Mouse (Mus musculus): ENCODE measurements at regions not wholly inside any gene's neighbourhood (a gene's known extent, or its start where the extent isn't known, plus 50 kb on each side); places are given as distances from the start of the nearest gene placed in this dataset.

GRCm38 (mm10) chr9:74021339-74021738 is 52.6 kb upstream of the Unc13c start:
- Histone ChIP-seq H3K36me3 (ENCODE audit: control insufficient read depth, insufficient read depth, low read length) (no peaks in the 10 kb centered on the region), H3K9me3 (ENCODE audit: control insufficient read depth, low read length) (no peaks in the 10 kb centered on the region), H3K4me3 (replicated peaks; ENCODE audit: low read depth, low read length) (no peak overlapping the region), H3K27me3 (ENCODE audit: control insufficient read depth, insufficient read depth, low read length) (no peaks in the 10 kb centered on the region), H3K27ac (replicated peaks; ENCODE audit: low read depth, low read length) (no peak overlapping the region), H3K4me2 (ENCODE audit: low read length) (no peak overlapping the region), H3K4me1 (ENCODE audit: control insufficient read depth, insufficient read depth, low read length) (no peaks in the 10 kb centered on the region), H3K9ac (replicated peaks; ENCODE audit: low read length) (no peak overlapping the region)
- ATAC-seq (ENCODE audit: low FRiP score, low TSS enrichment) (no peak), DNase-seq (peak; percentile 10)
- WGBS, result 59% methylated on average over 6 of the region's 6 CpGs

DNA sequence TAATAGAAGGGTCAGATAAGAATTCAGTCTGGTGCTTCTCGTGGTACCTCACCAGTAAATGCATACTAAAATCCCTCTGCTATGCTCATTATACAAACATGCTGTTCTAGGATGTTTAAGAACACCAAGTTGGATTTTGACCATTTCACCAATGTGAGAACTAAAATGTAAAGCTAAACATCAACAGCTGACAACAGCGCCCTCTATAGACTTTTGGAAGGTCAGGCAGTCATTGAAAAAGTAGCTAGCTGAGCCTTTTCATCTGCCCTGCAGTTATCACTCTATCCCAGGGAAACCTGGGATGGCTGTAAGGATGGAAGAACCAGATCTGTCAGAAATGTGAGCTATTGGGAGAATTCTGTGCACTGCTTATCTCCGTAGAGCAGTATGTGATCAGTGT is 55.2 kb upstream of the Unc13c start:
- no peak for DNase-seq

GRCm38 (mm10) chr9:74026131-74026530 is 57.4 kb upstream of the Unc13c start:
- Histone ChIP-seq H3K9ac (replicated peaks; ENCODE audit: low read length) (no peak overlapping the region), H3K36me3 (ENCODE audit: control insufficient read depth, insufficient read depth, low read length) (no peaks in the 10 kb centered on the region), H3K4me1 (ENCODE audit: control insufficient read depth, insufficient read depth, low read length) (no peaks in the 10 kb centered on the region), H3K4me2 (ENCODE audit: low read length) (no peak overlapping the region), H3K9me3 (ENCODE audit: control insufficient read depth, low read length) (no peaks in the 10 kb centered on the region), H3K27ac (replicated peaks; ENCODE audit: low read depth, low read length) (no peak overlapping the region), H3K27me3 (ENCODE audit: control insufficient read depth, insufficient read depth, low read length) (no peaks in the 10 kb centered on the region), H3K4me3 (replicated peaks; ENCODE audit: low read depth, low read length) (no peak overlapping the region)
- WGBS, result 23% methylated on average over 3 of the region's 3 CpGs
- ATAC-seq (ENCODE audit: low FRiP score, low TSS enrichment), result no peak
- no peak for DNase-seq

More for the DNA sequence above, 55.2 kb upstream of the Unc13c start:
- H3K4me2 ChIP-seq (ENCODE audit: low read length), result no peak overlapping the region
- no peak overlapping the region for H3K27ac ChIP-seq (replicated peaks; ENCODE audit: low read depth, low read length)
- H3K9me3 ChIP-seq (ENCODE audit: control insufficient read depth, low read length), result no peaks in the 10 kb centered on the region
- H3K27me3 ChIP-seq (ENCODE audit: control insufficient read depth, insufficient read depth, low read length), result no peaks in the 10 kb centered on the region
- WGBS, result 72% methylated on average over 3 of the region's 3 CpGs
- H3K36me3 ChIP-seq (ENCODE audit: control insufficient read depth, insufficient read depth, low read length), result no peaks in the 10 kb centered on the region
- H3K4me1 ChIP-seq (ENCODE audit: control insufficient read depth, insufficient read depth, low read length), result no peaks in the 10 kb centered on the region
- no peak overlapping the region for H3K4me3 ChIP-seq (replicated peaks; ENCODE audit: low read depth, low read length)
- ATAC-seq (ENCODE audit: low FRiP score, low TSS enrichment), result no peak
- no peak overlapping the region for H3K9ac ChIP-seq (replicated peaks; ENCODE audit: low read length)

DNA sequence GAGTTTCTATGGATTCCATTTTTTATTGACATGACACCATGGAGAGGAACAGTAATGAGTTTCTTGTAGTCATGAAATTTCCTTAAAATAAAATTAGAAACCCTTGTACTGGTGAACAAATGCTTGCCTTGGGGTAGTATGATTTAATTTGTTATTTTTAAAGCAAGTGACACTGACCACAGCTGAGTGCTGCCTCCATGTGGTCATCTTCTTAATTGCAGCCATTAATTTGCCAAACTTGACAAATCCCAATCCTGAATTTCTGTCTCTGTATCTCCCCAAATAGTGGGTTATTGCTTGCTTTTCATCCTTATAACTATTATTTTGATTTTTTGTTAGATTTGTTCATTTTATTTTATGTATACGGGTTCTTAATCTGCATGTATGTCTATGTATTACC is 59.7 kb upstream of the Unc13c start:
- Histone ChIP-seq H3K9me3 (ENCODE audit: control insufficient read depth, low read length) (no peaks in the 10 kb centered on the region), H3K4me3 (replicated peaks; ENCODE audit: low read depth, low read length) (no peak overlapping the region), H3K27ac (replicated peaks; ENCODE audit: low read depth, low read length) (no peak overlapping the region), H3K9ac (replicated peaks; ENCODE audit: low read length) (no peak overlapping the region), H3K4me1 (ENCODE audit: control insufficient read depth, insufficient read depth, low read length) (no peaks in the 10 kb centered on the region), H3K36me3 (ENCODE audit: control insufficient read depth, insufficient read depth, low read length) (no peaks in the 10 kb centered on the region), H3K4me2 (ENCODE audit: low read length) (no peak overlapping the region), H3K27me3 (ENCODE audit: control insufficient read depth, insufficient read depth, low read length) (no peaks in the 10 kb centered on the region)
- ATAC-seq (ENCODE audit: low FRiP score, low TSS enrichment) (no peak), DNase-seq (peak; percentile 54)
- 40% methylated on average over 1 of the region's 1 CpGs for WGBS

- no peak overlapping the region for H3K9ac ChIP-seq (replicated peaks; ENCODE audit: low read length)
- no peaks in the 10 kb centered on the region for H3K4me1 ChIP-seq (ENCODE audit: control insufficient read depth, insufficient read depth, low read length)
- H3K4me3 ChIP-seq (replicated peaks; ENCODE audit: low read depth, low read length), result no peak overlapping the region
- H3K36me3 ChIP-seq (ENCODE audit: control insufficient read depth, insufficient read depth, low read length), result no peaks in the 10 kb centered on the region
- H3K9me3 ChIP-seq (ENCODE audit: control insufficient read depth, low read length), result no peaks in the 10 kb centered on the region
- DNase-seq, result peak; percentile 63
- H3K27me3 ChIP-seq (ENCODE audit: control insufficient read depth, insufficient read depth, low read length), result no peaks in the 10 kb centered on the region
- ATAC-seq (ENCODE audit: low FRiP score, low TSS enrichment), result no peak
- 61% methylated on average over 3 of the region's 3 CpGs for WGBS
- no peak overlapping the region for H3K27ac ChIP-seq (replicated peaks; ENCODE audit: low read depth, low read length)
- H3K4me2 ChIP-seq (ENCODE audit: low read length), result no peak overlapping the region
Observed at GRCm38 (mm10) chr9:74045936-74046335, 64.2 kb upstream of the Wdr72 start.

GRCm38 (mm10) chr9:74049776-74050175 is 60.4 kb upstream of the Wdr72 start:
- Histone ChIP-seq H3K27ac (replicated peaks; ENCODE audit: low read depth, low read length) (no peak overlapping the region), H3K4me3 (replicated peaks; ENCODE audit: low read depth, low read length) (no peak overlapping the region), H3K27me3 (ENCODE audit: control insufficient read depth, insufficient read depth, low read length) (no peaks in the 10 kb centered on the region), H3K4me1 (ENCODE audit: control insufficient read depth, insufficient read depth, low read length) (no peaks in the 10 kb centered on the region), H3K36me3 (ENCODE audit: control insufficient read depth, insufficient read depth, low read length) (no peaks in the 10 kb centered on the region), H3K4me2 (ENCODE audit: low read length) (no peak overlapping the region), H3K9me3 (ENCODE audit: control insufficient read depth, low read length) (no peaks in the 10 kb centered on the region), H3K9ac (replicated peaks; ENCODE audit: low read length) (no peak overlapping the region)
- DNase-seq, result no peak
- 59% methylated on average over 3 of the region's 3 CpGs for WGBS
- ATAC-seq (ENCODE audit: low FRiP score, low TSS enrichment), result no peak

DNA sequence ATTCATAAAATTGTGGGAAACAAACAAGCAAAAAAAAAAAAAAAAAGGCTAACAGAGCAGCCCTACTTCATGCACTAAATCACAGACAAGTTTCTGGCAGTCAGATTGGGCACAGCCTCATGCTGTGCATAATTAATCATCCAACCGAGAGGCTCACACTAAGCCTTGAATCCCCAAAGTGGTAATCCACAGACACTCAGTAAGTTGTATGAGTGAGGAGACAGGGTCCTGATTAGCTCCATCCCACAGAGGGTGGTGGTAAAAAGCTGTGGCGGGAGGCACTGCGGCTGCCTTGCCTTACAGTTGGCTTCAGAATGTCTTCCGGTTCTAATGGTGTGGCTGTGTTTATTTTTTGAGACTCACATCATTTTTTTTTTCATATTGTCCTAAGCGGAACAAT is 53.4 kb upstream of the Wdr72 start:
- Histone ChIP-seq H3K36me3 (ENCODE audit: control insufficient read depth, insufficient read depth, low read length) (no peaks in the 10 kb centered on the region), H3K4me1 (ENCODE audit: control insufficient read depth, insufficient read depth, low read length) (peaks cover 12% of the 10 kb centered on the region), H3K27me3 (ENCODE audit: control insufficient read depth, insufficient read depth, low read length) (no peaks in the 10 kb centered on the region), H3K4me2 (ENCODE audit: low read length) (no peak overlapping the region), H3K9ac (replicated peaks; ENCODE audit: low read length) (no peak overlapping the region), H3K9me3 (ENCODE audit: control insufficient read depth, low read length) (no peaks in the 10 kb centered on the region), H3K27ac (replicated peaks; ENCODE audit: low read depth, low read length) (peak overlapping the region; percentile 46), H3K4me3 (replicated peaks; ENCODE audit: low read depth, low read length) (no peak overlapping the region)
- DNase-seq (peak; percentile 62), ATAC-seq (ENCODE audit: low FRiP score, low TSS enrichment) (peak; percentile 71; the same call in 1 of the 2 replicates)
- WGBS, result 34% methylated on average over 5 of the region's 5 CpGs

DNA sequence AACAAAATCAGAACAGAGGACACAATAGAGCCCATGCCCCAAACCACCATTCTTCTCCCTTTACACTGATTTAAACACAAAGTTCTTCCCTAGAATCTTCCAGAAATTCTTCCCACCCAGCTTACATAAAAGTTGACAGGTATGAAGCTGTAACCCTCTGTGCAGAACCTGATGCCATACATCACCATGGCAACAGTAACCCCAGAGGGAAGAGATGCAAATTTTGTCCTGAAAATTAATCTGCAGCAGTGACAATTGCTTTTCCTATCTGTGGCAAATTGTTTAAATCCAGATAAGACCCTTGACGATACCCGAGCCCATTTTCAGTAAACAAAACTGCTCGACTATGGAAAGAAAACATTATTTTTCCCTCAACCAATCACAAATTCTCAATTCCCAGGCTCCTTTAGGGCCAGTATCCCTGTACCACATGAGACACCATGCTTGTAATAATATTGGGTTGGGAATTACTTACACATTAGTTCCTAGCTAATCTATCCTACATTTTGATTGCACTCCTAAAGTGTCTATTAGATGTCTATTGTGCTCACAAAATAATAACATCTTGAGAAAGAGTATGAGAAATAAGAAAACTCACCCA is 52.6 kb upstream of the Wdr72 start:
- Histone ChIP-seq H3K27ac (replicated peaks; ENCODE audit: low read depth, low read length) (peak overlapping the region; percentile 46), H3K4me3 (replicated peaks; ENCODE audit: low read depth, low read length) (no peak overlapping the region), H3K36me3 (ENCODE audit: control insufficient read depth, insufficient read depth, low read length) (no peaks in the 10 kb centered on the region), H3K4me1 (ENCODE audit: control insufficient read depth, insufficient read depth, low read length) (peaks cover 12% of the 10 kb centered on the region), H3K27me3 (ENCODE audit: control insufficient read depth, insufficient read depth, low read length) (no peaks in the 10 kb centered on the region), H3K4me2 (ENCODE audit: low read length) (no peak overlapping the region), H3K9ac (replicated peaks; ENCODE audit: low read length) (no peak overlapping the region), H3K9me3 (ENCODE audit: control insufficient read depth, low read length) (no peaks in the 10 kb centered on the region)
- peak; percentile 57 for ATAC-seq (ENCODE audit: low FRiP score, low TSS enrichment)
- DNase-seq, result peak; percentile 77
- 14% methylated on average over 3 of the region's 3 CpGs for WGBS

DNA sequence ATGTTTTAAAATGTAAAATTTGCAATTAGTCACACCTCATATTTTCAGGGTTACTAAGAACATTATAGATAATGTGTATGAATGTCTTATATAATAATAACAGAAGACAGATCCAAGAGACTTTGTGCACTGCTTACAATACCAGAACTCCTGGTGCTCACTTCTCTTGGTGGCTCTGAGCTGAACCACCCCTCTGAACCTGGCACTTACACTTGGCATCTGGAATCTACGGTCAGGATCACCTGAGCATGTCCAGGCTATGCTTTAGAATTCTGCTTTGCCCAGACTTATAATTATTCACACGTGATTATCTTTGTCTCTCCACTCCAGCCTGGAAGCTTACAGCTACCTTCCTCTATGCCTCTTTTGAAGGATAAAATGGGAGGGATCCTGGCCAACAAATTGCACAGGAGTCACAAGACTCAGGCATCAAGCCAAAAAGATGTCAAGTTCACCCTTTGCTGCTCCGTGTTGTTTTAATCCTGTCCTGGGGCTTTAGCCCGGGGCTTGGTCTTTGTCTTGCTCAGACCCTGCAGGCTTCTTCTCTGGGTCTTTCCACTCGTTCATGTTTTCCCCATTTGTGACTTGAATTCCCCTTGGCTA is 51.8 kb upstream of the Wdr72 start:
- H3K36me3 ChIP-seq (ENCODE audit: control insufficient read depth, insufficient read depth, low read length), result no peaks in the 10 kb centered on the region
- H3K4me2 ChIP-seq (ENCODE audit: low read length), result no peak overlapping the region
- no peak overlapping the region for H3K4me3 ChIP-seq (replicated peaks; ENCODE audit: low read depth, low read length)
- ATAC-seq (ENCODE audit: low FRiP score, low TSS enrichment) (0 out of 2 replicates have a peak, but pooled peaks have one; percentile 24), DNase-seq (peak; percentile 74)
- peaks cover 12% of the 10 kb centered on the region for H3K4me1 ChIP-seq (ENCODE audit: control insufficient read depth, insufficient read depth, low read length)
- H3K9ac ChIP-seq (replicated peaks; ENCODE audit: low read length), result no peak overlapping the region
- H3K27ac ChIP-seq (replicated peaks; ENCODE audit: low read depth, low read length), result no peak overlapping the region
- WGBS, result 32% methylated on average over 5 of the region's 5 CpGs
- H3K9me3 ChIP-seq (ENCODE audit: control insufficient read depth, low read length), result no peaks in the 10 kb centered on the region
- H3K27me3 ChIP-seq (ENCODE audit: control insufficient read depth, insufficient read depth, low read length), result no peaks in the 10 kb centered on the region
